Mouse (Mus musculus) cerebral cortex, adult 2 months (tissue): ENCODE measurements around the gene Pck1.

ENCODE experiments used
- WGBS: fragments of 180-500 bp; shearing (Covaris S2); methylation state at CpG from one replicate; pipeline ENCODE4 v1.1.7; 2018; 5-methylcytosine and 5-hydroxymethylcytosine counted together

Gene Pck1

DNA sequence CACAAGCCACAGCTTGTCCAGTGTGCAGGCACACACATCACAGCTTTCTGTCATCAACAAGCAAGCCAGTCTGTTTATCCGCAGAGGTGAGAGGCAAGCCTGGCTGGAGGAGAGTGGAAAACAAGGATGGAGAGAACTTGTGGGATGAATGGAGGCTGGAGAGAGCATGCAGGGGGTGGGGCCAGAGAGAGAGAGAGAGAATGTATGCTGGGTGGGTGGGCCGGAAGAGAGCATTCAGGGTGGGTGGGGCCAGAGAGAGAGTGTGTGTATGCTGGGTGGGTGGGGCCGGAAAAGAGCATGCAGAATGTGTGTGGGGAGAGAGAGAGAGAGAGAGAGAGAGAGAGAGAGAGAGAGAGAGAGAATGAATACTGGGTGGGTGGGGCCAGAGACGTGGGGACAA is 51.8 kb downstream of the Pck1 start:
- 69% methylated on average over 4 of the region's 4 CpGs for WGBS

DNA sequence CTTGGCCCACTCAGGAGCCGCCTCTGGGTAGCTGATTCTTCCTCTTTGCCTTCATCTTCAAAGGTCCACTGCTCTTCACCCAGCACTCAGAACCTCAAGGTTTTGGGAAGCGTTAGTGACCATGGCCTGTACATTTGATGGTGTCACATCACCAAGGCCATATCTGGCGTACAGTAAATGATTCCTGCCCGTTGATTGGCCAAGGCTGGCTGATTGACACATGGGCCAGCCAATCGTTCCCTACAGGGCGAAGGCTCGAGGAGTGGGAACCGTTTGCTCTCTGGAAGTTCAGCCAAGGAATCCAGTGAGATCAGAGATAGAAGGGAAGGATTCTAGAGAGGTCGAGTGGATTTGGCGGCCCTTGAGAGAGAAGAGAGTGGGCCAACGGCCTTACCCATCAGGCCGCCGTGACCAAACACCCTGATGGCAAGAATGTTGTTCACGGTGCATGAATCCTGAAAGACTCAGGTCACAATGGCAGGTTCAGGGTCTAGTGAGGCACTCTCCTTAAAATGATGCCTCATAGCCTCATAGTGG is 52.8 kb downstream of the Pck1 start:
- WGBS: 94% methylated on average over 14 of the region's 14 CpGs

DNA sequence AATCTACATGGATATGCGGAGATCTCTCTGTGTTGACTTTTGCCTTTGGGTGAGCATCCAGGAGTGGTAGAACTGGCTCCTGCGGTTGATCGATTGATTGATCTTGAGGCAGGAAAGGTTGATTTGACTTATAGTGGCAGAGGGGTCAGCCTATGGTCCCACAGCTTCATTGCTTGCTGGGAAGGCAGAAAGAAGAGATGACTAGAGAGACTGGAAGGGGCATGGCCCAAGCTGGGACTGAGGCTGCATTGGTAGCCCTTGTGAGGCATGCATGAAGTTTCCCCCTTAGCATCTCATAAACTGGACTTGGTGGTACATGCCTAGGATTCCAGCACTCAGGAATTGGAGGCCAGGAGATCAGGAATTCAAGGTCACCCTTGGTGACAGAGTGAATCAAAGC is 54.2 kb downstream of the Pck1 start:
- 98% methylated on average over 3 of the region's 3 CpGs for WGBS
